Mouse (Mus musculus) forebrain, postnatal 0 days (tissue): Measurements from ENCODE around the gene Mecr. TPM values are rescaled to one million over a fixed set of nuclear protein-coding genes. Genes with fewer than 3 reads are reported as not detected.

Experiments
- ATAC-seq: fragments of 200-750 bp; cut with Nextera tagmentation; 2 replicates; pipeline ENCODE4 v1.8.0; 2017; ENCODE audit warnings: mild to moderate bottlenecking, moderate library complexity
- DNase-seq: peaks from one replicate; pipeline ENCODE4 v3.0.0-alpha.2; 2015
- H3K27ac ChIP-seq: fragments of 300-500 bp; sonication (generic); 2 replicates; pipeline ENCODE4 v1.5.1; 2014; ENCODE audit warnings: low read depth, mild to moderate bottlenecking, antibody characterized with exemption, low read length, moderate library complexity, mixed read lengths
- H3K27me3 ChIP-seq: fragments of 300-500 bp; sonication (generic); 2 replicates; pipeline ENCODE4 v1.6.1; 2014; ENCODE audit warnings: mild to moderate bottlenecking, low read length, mixed read lengths; ENCODE audit not compliant: insufficient read depth
- H3K36me3 ChIP-seq: fragments of 300-500 bp; sonication (generic); 2 replicates; pipeline ENCODE4 v1.6.1; 2014; ENCODE audit warnings: mild to moderate bottlenecking, moderate library complexity; ENCODE audit not compliant: insufficient read depth
- H3K4me1 ChIP-seq: fragments of 300-500 bp; sonication (generic); 2 replicates; pipeline ENCODE4 v1.6.1; 2014; ENCODE audit warnings: antibody characterized with exemption; ENCODE audit not compliant: insufficient read depth
- H3K4me2 ChIP-seq: fragments of 300-500 bp; sonication (generic); 2 replicates; pipeline ENCODE4 v1.6.1; 2014; ENCODE audit warnings: low read depth, mild to moderate bottlenecking, moderate library complexity
- H3K4me3 ChIP-seq: fragments of 300-500 bp; sonication (generic); 2 replicates; pipeline ENCODE4 v1.5.1; 2014; ENCODE audit warnings: low read depth, low read length, mixed read lengths
- H3K9ac ChIP-seq: fragments of 300-500 bp; sonication (generic); 2 replicates; pipeline ENCODE4 v1.6.1; 2014; ENCODE audit warnings: mild to moderate bottlenecking
- H3K9me3 ChIP-seq: fragments of 300-500 bp; sonication (generic); 2 replicates; pipeline ENCODE4 v1.6.1; 2016; ENCODE audit warnings: low read length
- CTCF ChIP-seq: sonication (generic); IDR thresholded peaks from 2 replicates; pipeline ENCODE4 v1.5.1; 2016; ENCODE audit warnings: antibody characterized with exemption, control low read depth, low read depth
- WGBS: fragments of 180-500 bp; shearing (Covaris S2); extraction: QIAGEN DNeasy Blood & Tissue Kit; methylation state at CpG from one replicate; pipeline ENCODE4 v1.1.7; 2014; 5-methylcytosine and 5-hydroxymethylcytosine counted together
- polyA plus RNA-seq: library from polyadenylated mRNA; unstranded; fragments of >200 nt; fragmentation: Nextera tagmentation; extraction: Ambion mirVana; gene quantifications from 2 replicates; pipeline ENCODE4 v1.2.1, GENCODE M21; 2015
- total RNA-seq: library from RNA; depleted of rRNA; stranded (reverse); fragments of >200 nt; gene quantifications from 2 replicates; pipeline ENCODE4 v1.2.3, GENCODE M21; 2014

Gene Mecr
- total and polyA plus RNA-seq, 2 experiments from 2014 or later, result 20.3 to 31.8 TPM

DNA sequence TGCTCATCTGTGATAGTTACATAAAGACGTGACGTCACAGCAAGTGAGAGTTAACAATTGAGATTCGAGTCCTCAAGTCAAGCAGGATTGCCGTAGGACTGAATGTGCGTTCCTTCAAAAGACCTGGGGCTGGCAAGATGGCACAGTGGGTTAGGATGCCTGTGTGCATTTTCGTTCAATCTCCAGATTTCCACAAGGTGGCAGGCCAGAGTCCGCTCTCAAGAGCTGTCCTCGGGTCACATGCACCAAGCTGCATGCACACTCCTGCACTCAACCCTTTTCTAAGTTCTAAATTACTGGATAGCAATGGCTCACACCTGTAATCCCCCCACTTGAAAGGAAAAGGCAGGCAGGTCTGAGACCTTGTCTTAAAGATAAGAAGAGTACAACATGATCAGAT, 61.2 kb downstream of the Mecr start:
- Histone ChIP-seq H3K9ac (no peak overlapping the region), H3K4me2 (no peak overlapping the region), H3K27ac (no peak overlapping the region), H3K9me3 (no peaks in the 10 kb centered on the region), H3K4me1 (no peaks in the 10 kb centered on the region), H3K4me3 (no peak overlapping the region), H3K36me3 (peaks cover 34% of the 10 kb centered on the region), H3K27me3 (no peaks in the 10 kb centered on the region)
- peak; percentile 58 for DNase-seq
- 47% methylated on average over 8 of the region's 8 CpGs for WGBS
- ATAC-seq, result peak; percentile 75
- peak; percentile 76 for TF ChIP-seq CTCF

- H3K4me1 ChIP-seq, result no peaks in the 10 kb centered on the region
- no peaks in the 10 kb centered on the region for H3K9me3 ChIP-seq
- no peak overlapping the region for H3K27ac ChIP-seq
- no peak for DNase-seq
- no peak for ATAC-seq
- TF ChIP-seq CTCF, result no peak
- H3K36me3 ChIP-seq, result peaks cover 14% of the 10 kb centered on the region
- H3K4me2 ChIP-seq, result no peak overlapping the region
- H3K27me3 ChIP-seq, result no peaks in the 10 kb centered on the region
- WGBS, result 64% methylated on average over 6 of the region's 6 CpGs
- no peak overlapping the region for H3K9ac ChIP-seq
- no peak overlapping the region for H3K4me3 ChIP-seq
Measured at GRCm38 (mm10) chr4:131906423-131906822, 63.2 kb downstream of the Mecr start.

DNA sequence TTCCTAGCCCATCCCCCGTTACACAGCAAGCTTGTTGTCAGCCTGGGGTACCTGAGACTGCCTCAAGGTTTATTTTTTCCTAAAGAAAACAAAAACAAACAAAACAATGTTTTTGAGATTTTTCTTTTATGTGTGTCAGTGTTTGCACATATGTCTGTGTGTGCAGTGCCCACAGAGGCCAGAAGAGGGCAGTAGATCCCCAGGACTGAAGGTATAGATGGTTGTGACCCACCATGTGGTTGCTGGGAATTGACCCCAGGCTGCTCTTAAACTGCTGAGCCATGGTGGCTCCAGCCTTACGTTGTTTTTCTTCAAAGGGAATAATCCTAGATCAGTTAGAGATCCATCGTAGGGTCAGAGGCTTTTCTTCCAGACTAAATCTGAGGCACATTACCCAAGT, 64.6 kb downstream of the Mecr start:
- DNase-seq (no peak), ATAC-seq (no peak)
- Histone ChIP-seq H3K4me1 (no peaks in the 10 kb centered on the region), H3K27ac (no peak overlapping the region), H3K9me3 (no peaks in the 10 kb centered on the region), H3K4me3 (no peak overlapping the region), H3K9ac (no peak overlapping the region), H3K36me3 (peaks cover 5% of the 10 kb centered on the region; the same call in 1 of the 2 replicates), H3K4me2 (no peak overlapping the region), H3K27me3 (peaks cover 7% of the 10 kb centered on the region)
- WGBS, result 91% methylated on average over 3 of the region's 3 CpGs
- peak; percentile 41 for TF ChIP-seq CTCF

DNA sequence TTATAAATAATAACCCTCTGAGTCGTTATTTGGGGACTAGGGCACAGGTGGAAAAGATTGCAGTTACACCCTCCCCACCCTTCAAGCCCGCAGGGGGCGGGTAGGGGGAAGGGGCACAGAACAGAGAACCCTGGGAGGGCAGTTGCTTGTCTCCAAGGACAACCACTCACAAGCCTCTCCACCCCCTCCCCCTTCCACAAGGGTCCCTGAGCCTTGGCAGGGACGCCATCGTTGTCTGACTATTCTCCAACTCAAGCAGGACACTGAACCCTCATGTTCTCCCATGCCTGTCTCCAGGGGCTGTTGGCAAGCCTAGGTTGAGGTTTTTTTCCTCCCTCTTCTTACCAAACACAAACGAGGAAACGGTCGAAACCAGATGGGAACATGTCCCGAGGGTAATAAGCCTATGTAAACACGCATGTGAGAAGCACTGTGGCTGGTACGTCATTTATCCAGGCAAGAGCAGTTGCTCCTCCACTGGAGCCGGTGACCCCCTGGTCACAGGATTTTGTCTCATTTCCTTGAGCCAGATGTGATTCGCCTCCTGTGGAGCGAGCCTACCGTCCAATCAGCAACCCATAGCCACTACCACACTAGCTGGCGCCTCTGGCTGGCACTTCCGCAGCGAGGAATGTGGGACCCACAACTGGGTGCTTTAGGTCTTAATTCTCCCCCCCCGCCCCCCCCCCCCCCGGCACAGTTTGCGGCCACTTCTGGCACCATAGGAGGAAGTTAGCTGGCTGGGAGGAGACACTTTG, 67.1 kb downstream of the Mecr start:
- H3K9me3 ChIP-seq, result no peaks in the 10 kb centered on the region
- peaks cover 26% of the 10 kb centered on the region for H3K27me3 ChIP-seq
- no peaks in the 10 kb centered on the region for H3K36me3 ChIP-seq
- DNase-seq (no peak), ATAC-seq (no peak)
- TF ChIP-seq CTCF, result no peak
- H3K9ac ChIP-seq, result no peak overlapping the region
- WGBS, result 23% methylated on average over 18 of the region's 21 CpGs
- 0 out of 2 replicates have a peak overlapping the region, but pooled peaks have one; percentile 8 for H3K4me2 ChIP-seq
- H3K4me3 ChIP-seq, result no peak overlapping the region
- no peaks in the 10 kb centered on the region for H3K4me1 ChIP-seq
- H3K27ac ChIP-seq, result no peak overlapping the region

- no peak for DNase-seq
Measured at GRCm38 (mm10) chr4:131911521-131911920, 68.3 kb downstream of the Mecr start.

DNA sequence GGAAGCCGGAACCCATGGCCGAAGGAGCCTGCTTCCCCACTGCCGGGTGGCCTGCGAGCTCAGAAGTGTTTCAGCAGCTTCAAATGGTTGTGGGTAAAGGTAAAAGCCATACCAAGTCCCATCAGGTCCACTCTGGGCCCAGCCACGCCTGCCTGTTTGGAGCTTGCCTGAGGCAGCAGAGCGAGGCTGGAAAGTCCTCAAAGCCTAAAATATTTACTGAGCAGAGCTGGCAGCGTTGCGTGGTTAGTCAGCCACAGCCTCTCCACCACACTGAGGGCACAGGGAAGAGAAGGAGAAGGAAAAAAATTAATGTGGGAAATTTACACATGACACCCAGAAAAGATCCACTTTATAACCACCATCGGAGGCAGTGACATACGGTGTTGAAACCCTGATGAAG, 70.3 kb downstream of the Mecr start:
- Histone ChIP-seq H3K4me1 (no peaks in the 10 kb centered on the region), H3K4me3 (no peak overlapping the region), H3K36me3 (no peaks in the 10 kb centered on the region), H3K9me3 (no peaks in the 10 kb centered on the region), H3K27me3 (peaks cover 53% of the 10 kb centered on the region), H3K27ac (no peak overlapping the region), H3K4me2 (no peak overlapping the region), H3K9ac (no peak overlapping the region)
- TF ChIP-seq CTCF, result no peak
- WGBS, result 52% methylated on average over 10 of the region's 10 CpGs
- DNase-seq (no peak), ATAC-seq (no peak)

More at GRCm38 (mm10) chr4:131911521-131911920, 68.3 kb downstream of the Mecr start:
- H3K27me3 ChIP-seq, result peaks cover 36% of the 10 kb centered on the region
- no peak for TF ChIP-seq CTCF
- WGBS, result 61% methylated on average over 3 of the region's 5 CpGs
- no peak overlapping the region for H3K4me3 ChIP-seq
- H3K9me3 ChIP-seq, result no peaks in the 10 kb centered on the region
- no peak overlapping the region for H3K4me2 ChIP-seq
- no peaks in the 10 kb centered on the region for H3K36me3 ChIP-seq
- no peaks in the 10 kb centered on the region for H3K4me1 ChIP-seq
- H3K9ac ChIP-seq, result no peak overlapping the region
- H3K27ac ChIP-seq, result no peak overlapping the region
- no peak for ATAC-seq

DNA sequence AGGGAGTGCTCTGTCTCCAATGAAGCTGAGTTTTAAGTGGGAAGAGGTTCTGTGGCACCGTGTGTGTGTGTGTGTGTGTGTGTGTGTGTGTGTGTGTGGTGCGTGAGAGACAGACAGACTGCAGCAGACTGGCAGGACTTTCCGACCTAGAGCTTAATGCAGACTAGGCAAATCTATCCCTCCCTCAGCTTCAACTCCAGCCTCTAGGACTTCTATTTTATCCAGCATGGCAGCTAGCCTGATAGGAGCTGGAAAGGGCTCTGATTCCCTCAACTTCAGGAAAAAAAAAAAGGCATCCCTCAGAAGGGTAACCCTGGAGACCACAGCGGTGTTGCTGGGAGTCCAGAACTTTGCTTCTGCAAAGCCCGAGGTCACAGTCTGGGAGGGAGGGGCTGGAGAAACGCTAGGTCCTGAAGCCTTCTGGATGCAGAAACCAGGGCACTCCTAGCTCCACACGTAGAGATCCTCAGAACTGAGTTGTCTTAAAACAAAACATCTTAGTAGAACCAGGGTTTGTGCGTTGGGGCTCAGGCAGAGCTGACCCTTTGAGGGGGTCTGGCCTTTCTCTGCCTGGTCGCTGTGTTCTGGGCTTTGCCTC, 70.9 kb downstream of the Mecr start:
- ATAC-seq, result peak; percentile 42
- Histone ChIP-seq H3K27me3 (peaks cover 59% of the 10 kb centered on the region), H3K4me1 (no peaks in the 10 kb centered on the region), H3K9me3 (no peaks in the 10 kb centered on the region), H3K4me3 (no peak overlapping the region), H3K9ac (no peak overlapping the region), H3K36me3 (no peaks in the 10 kb centered on the region), H3K4me2 (no peak overlapping the region), H3K27ac (no peak overlapping the region)
- no peak for DNase-seq
- TF ChIP-seq CTCF, result no peak
- WGBS, result 23% methylated on average over 9 of the region's 9 CpGs
